Mouse (Mus musculus) left cerebral cortex, postnatal 36 days (tissue): ENCODE results near the gene Elmo3. TPM values are rescaled to one million over a fixed set of nuclear protein-coding genes. Genes with fewer than 3 reads are reported as not detected.

Experiments used
- DNase-seq, 2 experiments: peaks; one replicate each; pipeline ENCODE4 v3.0.0; 2021 to 2022; ENCODE audit warnings: low spot score in 2 of 2, mixed read lengths in 1 of 2
- intact Hi-C: fragments of 180-260 bp; cut with DNase I; formaldehyde crosslinking; loops from one replicate; pipeline ENCODE4 v1.15.1; 2025
- microRNA-seq: library from miRNA; unstranded; fragments of <30 nt; microRNA quantifications from one replicate; pipeline ENCODE4 v1.2.0, GENCODE M21; 2022
- total RNA-seq, 2 experiments: library from RNA; stranded (reverse); gene quantifications; 2 replicates each; pipeline ENCODE4 v1.2.3; 2021

Elmo3 gene
- total RNA-seq, 2 experiments from 2014 or later, result 1.0 to 1.7 TPM

DNA sequence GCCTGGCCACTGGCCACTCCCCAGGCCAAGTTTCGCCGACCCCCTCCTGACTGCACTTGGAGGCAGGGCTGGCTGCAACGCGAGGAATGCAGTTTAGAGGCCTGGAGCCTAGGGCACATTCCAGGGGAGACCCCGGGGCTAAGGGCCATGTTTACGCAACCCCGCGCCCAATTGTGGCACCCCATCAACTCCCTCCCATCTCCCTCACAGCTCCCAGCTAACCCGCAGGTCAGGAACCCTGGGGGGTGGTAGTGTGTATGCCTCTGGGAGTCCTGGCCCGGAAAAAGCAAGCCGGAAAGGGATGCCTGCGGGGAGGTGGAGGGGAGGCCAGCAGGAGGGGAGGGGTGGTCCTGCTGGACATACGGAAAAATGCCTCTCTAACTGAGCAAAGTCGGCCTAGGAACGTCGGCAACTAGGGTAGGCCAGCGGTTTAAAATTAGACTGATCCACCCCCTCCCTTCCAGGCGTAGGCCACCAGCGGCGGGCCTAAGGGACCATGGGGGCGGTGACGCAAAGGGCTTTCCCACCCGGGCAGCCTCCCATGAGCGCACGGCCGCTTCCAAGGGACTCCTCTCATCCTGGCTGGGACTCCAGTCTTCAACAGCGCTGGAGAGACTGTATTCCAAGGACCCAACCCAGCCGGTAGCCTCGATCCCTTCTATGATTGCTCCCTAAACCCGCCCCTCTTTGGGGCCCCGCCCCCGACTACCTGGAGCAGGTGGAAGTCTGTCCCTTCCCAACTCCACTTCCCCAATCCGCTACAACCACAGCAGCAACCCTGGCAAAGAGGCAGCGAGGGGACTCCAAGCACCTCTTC lies 41.4 kb downstream of the Elmo3 start:
- peak; percentile 40 to 56 for DNase-seq
- intact Hi-C loops, result no loop called here

GRCm38 (mm10) chr8:105347428-105348221 lies 42.2 kb downstream of the Elmo3 start, which contains the start of gene Fhod1:
TSS of gene Fhod1 (minus strand) at chr8:105347953.
- intact Hi-C loops, result no loop called here
- peak; percentile 85 for DNase-seq

DNA sequence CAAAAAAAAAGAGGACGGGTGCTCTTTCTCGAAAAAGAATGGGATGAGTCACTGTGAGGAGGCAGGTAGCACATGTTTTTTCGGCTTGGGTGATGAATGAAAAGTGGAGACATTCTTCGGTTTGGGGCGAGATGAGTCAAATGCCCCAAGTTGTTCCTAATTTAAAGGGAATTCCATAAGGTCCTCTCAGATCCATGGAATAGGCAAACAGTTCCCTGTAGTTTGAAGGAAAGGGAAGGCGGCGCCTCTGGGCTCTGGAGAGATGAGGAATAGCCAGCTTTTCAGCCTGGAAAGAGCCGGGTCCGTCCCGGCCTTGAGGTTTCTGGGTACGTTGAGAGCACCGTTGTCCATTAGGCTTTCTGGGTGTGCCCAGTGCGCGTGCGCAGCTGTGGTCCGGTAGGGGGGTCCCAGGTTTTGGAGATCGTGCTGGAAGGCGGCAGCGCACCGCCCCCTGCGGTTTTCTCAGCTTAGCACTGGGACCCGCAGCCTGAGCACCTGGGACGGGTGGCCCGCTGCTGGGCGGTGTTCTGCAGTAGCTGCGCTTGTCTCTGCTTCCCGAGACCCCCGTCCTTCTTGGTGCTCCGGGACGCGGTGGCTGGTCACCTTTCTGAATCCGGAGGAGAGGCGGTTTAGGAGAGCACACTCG lies 43.2 kb downstream of the Elmo3 start, which contains the start of gene Slc9a5:
Gene Slc9a5, plus strand, starts transcription at position 394 of the 646 bp plus-strand sequence.
- intact Hi-C loops, result no loop called here
- DNase-seq, result peak; percentile 54 to 59

DNA sequence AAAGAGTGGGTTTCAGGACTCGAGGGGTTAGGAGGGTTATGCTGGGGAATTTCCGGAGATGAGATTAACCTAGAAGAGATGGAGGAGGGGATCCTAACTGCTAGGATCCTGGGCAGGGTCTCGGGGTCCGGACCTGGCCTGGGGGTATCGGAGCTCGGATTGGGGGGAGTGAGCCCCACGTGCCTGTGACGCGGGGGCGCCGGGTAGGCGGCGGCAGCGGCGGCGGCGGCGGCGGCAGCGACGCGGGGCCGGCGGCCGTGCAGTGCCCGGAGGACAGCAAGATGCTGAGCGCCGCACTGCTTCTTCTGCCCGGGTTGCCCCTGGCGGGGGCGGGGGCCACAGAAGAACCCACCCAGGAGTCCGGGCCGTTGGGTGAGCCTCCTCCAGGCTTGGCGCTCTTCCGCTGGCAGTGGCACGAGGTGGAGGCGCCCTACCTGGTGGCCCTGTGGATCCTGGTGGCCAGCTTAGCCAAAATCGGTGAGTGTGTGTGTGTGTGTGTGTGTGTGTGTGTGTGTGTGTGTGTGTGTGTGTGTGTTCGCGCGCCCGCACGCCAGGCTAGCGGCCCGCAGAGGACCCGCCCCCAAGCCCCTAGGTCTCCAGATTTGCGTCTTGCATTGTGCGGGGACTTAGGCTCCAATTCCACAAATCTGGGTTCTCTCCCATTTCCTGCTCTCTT lies 43.8 kb downstream of the Elmo3 start:
- intact Hi-C loops, result no loop called here

DNA sequence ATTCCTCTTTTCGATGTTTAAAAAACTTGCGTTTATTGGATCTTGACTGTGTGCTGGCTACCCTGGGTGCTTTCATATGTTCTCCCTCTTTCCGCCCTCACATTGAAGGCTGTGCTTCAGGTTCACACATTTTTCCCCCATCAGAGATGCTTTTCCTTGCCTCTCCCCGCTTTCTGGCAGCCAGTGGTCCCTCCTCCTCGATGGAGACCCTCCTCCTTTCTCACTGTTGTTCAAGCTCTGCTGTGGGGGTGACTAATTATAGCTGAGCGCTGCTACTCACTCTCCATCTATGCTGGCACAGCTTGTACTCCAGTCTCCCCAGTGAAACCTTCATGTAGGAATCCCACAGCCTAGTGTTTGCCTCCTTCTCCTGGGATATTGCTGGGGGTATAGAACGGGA lies 44.8 kb downstream of the Elmo3 start:
- intact Hi-C loops, result no loop called here
- peak; percentile 19 to 37 for DNase-seq

More for the DNA sequence above, 43.8 kb downstream of the Elmo3 start:
- DNase-seq, result peak; percentile 43 to 52

GRCm38 (mm10) chr8:105353583-105354135 lies 48.3 kb downstream of the Elmo3 start:
- intact Hi-C loops, result no loop called here
- no peak for DNase-seq

DNA sequence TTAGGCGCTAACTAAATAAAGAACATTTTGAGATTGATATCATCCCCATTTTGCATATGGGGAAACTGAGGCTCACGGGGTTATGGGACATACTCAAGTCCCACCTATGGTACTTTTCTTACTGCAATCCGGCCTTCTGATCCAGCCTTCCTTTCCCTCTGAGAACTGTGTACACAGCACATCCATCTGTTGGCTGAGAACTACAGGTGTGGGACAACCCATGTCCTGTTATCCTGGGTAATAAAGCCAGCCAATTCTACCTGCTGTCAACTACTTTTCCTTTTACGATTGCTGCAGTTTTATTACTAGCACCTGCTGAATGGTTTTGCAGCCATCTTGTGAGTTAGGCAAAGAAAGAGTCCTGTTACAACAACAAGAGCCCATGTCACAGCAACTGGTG lies 49.1 kb downstream of the Elmo3 start:
- intact Hi-C loops, result no loop called here

DNA sequence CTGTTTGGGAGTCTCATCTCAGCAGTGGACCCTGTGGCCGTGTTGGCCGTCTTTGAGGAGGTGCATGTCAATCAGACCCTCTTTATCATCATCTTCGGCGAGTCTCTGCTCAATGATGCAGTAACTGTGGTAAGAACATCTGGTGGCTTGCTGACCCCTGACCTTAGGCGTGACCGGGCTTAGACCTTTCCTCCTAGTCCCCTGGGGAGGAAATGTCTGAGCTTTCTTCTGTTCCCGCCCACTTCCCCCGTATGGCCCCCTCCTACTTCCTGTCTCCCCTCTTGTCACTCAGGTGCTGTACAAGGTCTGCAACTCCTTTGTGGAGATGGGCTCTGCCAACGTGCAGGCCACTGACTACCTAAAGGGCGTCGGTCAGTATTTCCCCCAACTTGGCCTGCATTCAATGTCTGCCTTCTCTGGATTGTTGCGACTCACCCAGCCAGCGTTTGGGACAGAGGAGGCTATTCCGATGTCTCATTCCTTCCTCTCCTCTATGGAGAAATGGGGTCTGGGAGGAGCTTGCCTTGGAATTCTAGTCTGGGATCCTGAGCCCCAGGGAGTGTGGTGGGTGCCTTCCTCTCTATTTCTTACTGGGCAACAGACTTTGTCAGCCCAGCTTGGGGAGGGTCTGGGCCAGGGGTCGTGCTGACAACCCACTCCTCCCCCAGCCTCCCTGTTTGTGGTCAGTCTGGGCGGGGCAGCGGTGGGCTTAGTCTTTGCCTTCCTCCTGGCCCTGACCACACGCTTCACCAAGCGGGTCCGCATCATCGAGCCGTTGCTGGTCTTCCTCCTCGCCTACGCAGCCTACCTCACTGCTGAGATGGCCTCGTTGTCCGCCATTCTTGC lies 50.0 kb downstream of the Elmo3 start:
- no peak for DNase-seq

More for the DNA sequence above, 49.1 kb downstream of the Elmo3 start:
- no peak for DNase-seq

GRCm38 (mm10) chr8:105356681-105357080 lies 51.3 kb downstream of the Elmo3 start:
- intact Hi-C loops, result no loop called here
- no peak for DNase-seq

More for the DNA sequence above, 50.0 kb downstream of the Elmo3 start:
- intact Hi-C loops, result no loop called here

DNA sequence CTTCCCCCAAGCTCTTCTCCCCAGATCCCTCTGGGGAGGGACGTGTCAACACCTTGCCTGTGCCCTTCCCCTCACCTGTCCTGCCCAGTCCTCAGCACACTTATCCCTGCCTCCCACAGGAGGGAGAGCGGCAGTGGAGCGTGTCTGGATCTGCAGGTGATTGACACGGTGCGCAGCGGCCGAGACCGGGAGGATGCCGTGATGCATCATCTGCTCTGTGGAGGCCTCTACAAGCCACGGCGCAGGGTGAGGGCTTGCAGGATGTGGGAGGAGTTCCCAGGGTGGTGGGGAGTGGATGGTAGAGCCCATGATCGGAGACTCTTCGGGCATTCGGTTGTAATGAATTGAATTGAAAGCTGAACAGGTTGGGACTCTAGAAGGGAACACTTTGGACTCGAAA lies 53.8 kb downstream of the Elmo3 start:
- intact Hi-C loops, result no loop called here
- DNase-seq, result no peak

GRCm38 (mm10) chr8:105359646-105360045 lies 54.2 kb downstream of the Elmo3 start:
- DNase-seq, result no peak
- intact Hi-C loops, result loop anchor here (5.0 kb wide), 2 partner anchors 38 to 113 kb away; partner anchors contain the start of gene Tppp3

Small RNAs within 50 kb of the gene (microRNA-seq; reads per million reads assigned to microRNA genes)
- gene Gm27320, result not detected
- 11,109 reads per million, percentile 96 among the genes with 10 or more reads in this experiment for gene Mir328

Other genes starting within 250 kb of the Elmo3 start
- not detected for gene Ces3b, start 221.8 kb upstream of the Elmo3 start, total RNA-seq
- gene Ces4a, start 173.8 kb upstream of the Elmo3 start, total RNA-seq, result not detected
- gene Cbfb, start 134.9 kb upstream of the Elmo3 start, total RNA-seq, result 10 to 100 TPM; 21.4 to 24.1 TPM
- 10 to 100 TPM; 37.8 to 38.5 TPM for gene D230025D16Rik, start 80.5 kb upstream of the Elmo3 start, total RNA-seq
- 1 to 10 TPM; 2.4 to 5.0 TPM for gene B3gnt9, start 50.4 kb upstream of the Elmo3 start, total RNA-seq
- 1 to 10 TPM; 7.2 to 7.5 TPM for gene Tradd, start 41.0 kb upstream of the Elmo3 start, total RNA-seq
- 1 to 10 TPM in 1 of 2 experiments, under 1 TPM in 1; 0.86 to 1.4 TPM for gene Fbxl8, start 41.0 kb upstream of the Elmo3 start, total RNA-seq
- 10 to 100 TPM; 11.5 to 12.0 TPM for gene Hsf4, start 35.8 kb upstream of the Elmo3 start, total RNA-seq
- 10 to 100 TPM in 1 of 2 experiments, 1 to 10 TPM in 1; 9.2 to 11.8 TPM for gene Nol3, start 29.5 kb upstream of the Elmo3 start, total RNA-seq
- gene 4931428F04Rik, start 15.7 kb upstream of the Elmo3 start, total RNA-seq, result 10 to 100 TPM; 24.2 to 27.1 TPM
- gene Exoc3l, start 9.5 kb upstream of the Elmo3 start, total RNA-seq, result 1 to 10 TPM in 1 of 2 experiments, under 1 TPM in 1; 0.79 to 1.8 TPM
- 10 to 100 TPM; 32.4 to 33.7 TPM for gene E2f4, start 7.9 kb upstream of the Elmo3 start, total RNA-seq
- gene Lrrc29, start 20.7 kb downstream of the Elmo3 start, total RNA-seq, result 1 to 10 TPM; 3.7 to 7.3 TPM
- 10 to 100 TPM; 38.5 to 43.6 TPM for gene Tmem208, start 20.8 kb downstream of the Elmo3 start, total RNA-seq
- gene Fhod1, start 42.4 kb downstream of the Elmo3 start, total RNA-seq, result 1 to 10 TPM; 2.3 to 3.7 TPM
- 10 to 100 TPM; 34.1 to 44.5 TPM for gene Slc9a5, start 43.2 kb downstream of the Elmo3 start, total RNA-seq
- gene Plekhg4, start 67.7 kb downstream of the Elmo3 start, total RNA-seq, result 1 to 10 TPM; 1.3 to 5.5 TPM
- not detected for gene Kctd19, start 107.9 kb downstream of the Elmo3 start, total RNA-seq
- gene Lrrc36, start 108.0 kb downstream of the Elmo3 start, total RNA-seq, result under 1 TPM; 0.32 to 0.37 TPM
- gene Tppp3, start 165.9 kb downstream of the Elmo3 start, total RNA-seq, result 10 to 100 TPM; 36.1 to 46.4 TPM
- 10 to 100 TPM; 33.2 to 45.3 TPM for gene Zdhhc1, start 191.3 kb downstream of the Elmo3 start, total RNA-seq
- under 1 TPM in 1 of 2 experiments, not detected in 1; 0.20 TPM for gene Hsd11b2, start 213.2 kb downstream of the Elmo3 start, total RNA-seq